Mouse (Mus musculus) mammary gland, adult 2 months (tissue): ENCODE measurements around the gene Smad1. TPM values are rescaled to one million over a fixed set of nuclear protein-coding genes. Genes with fewer than 3 reads are reported as not detected.

ENCODE experiments used
- polyA plus RNA-seq: library from polyadenylated mRNA; depleted of rRNA; stranded (reverse); fragments of >200 nt; gene quantifications from 2 replicates; pipeline ENCODE4 v1.2.3, GENCODE M21; 2012; ENCODE audit warnings: low replicate concordance; rRNA removed

Gene Smad1
- polyA plus RNA-seq, result 41.1 and 56.4 TPM in 2 replicates

GRCm38 (mm10) chr8:79398994-79399650 is at the start of gene Smad1:
Smad1 (minus strand) TSS chr8:79399518.

GRCm38 (mm10) chr8:79294610-79295275 is 104.6 kb downstream of the Smad1 start, which contains the start of gene Mmaa:
Mmaa (minus strand) TSS chr8:79294937.

Other genes with a start within 250 kb of the Smad1 start
- not detected in 2 replicates for gene 1700011L22Rik, start 150.9 kb downstream of the Smad1 start, polyA plus RNA-seq
- 3.8 and 11.7 TPM in 2 replicates for gene Mmaa, start 104.6 kb downstream of the Smad1 start, polyA plus RNA-seq
- 23.8 and 40.5 TPM in 2 replicates for gene Otud4, start 240.1 kb upstream of the Smad1 start, polyA plus RNA-seq